Mouse (Mus musculus): ENCODE data around the gene Pygb. TPM values are rescaled to one million over a fixed set of nuclear protein-coding genes. Genes with fewer than 3 reads are reported as not detected.
A peak's percentile ranks its signal among the peaks of the same experiment; 100 is the strongest.

Pygb gene
- polyA plus RNA-seq, 1 experiment from 2014 or later: 53.3 TPM

DNA sequence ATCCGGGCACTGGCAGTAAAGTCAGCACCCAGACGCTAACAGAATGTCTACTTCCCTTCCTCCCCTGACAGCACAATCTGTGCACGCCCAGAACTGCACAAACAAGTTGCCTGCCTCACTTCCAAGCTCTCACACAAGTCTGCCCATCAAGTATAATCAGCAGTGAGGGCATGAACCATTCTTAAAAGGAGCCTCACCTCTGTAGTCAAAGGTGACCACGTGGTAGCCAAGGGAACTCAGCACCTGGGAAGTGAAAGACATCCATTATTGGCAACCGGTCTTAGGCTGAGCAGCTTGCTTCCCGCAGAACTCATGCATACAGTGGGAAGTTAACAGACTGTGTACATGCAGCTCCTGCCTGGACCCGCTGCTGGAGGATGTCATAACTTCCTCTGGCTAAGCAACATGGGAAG, 55.5 kb downstream of the Pygb start:
- Histone ChIP-seq H3K4me3 (replicated peaks; ENCODE audit: low read depth, low read length) (no peak overlapping the region), H3K4me2 (ENCODE audit: low read length) (no peak overlapping the region), H3K27ac (no peak overlapping the region), H3K27me3 (ENCODE audit: insufficient read depth, low read length) (no peaks in the 10 kb centered on the region), H3K4me1 (replicated peaks; ENCODE audit: insufficient read depth, low read length) (no peaks in the 10 kb centered on the region), H3K36me3 (ENCODE audit: insufficient read depth, low read length) (peaks cover 14% of the 10 kb centered on the region; the same call in 1 of the 2 replicates), H3K9me3 (replicated peaks; ENCODE audit: low read length) (no peaks in the 10 kb centered on the region), H3K9ac (ENCODE audit: low read depth, low read length) (no peak overlapping the region)
- WGBS: 70% methylated on average over 7 of the region's 7 CpGs
- TF ChIP-seq CTCF (IDR thresholded peaks at IDR 0.05; ENCODE audit: low read depth): no peak
- DNase-seq (ENCODE audit: low spot score): no peak
- no peak for ATAC-seq (replicated peaks; ENCODE audit: low FRiP score, low read depth)

DNA sequence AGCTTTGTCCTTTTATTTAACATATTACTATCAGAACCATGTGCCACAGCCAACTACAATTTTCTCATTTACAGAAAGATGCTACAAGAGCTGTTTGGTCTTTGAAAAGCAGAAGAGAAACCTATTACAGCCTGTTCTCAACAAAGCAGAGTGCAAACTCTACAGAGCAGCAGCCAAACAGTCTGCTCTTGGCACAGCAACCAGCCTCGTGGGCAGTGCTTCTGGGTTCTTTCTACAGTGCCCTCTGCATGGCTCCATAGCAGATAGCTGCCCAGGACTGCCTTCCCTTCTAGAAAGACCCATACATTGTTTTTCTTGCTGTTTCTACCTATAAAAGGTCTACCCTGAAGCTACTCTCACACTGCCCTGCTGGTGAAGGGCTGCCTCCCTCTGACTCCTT, 58.3 kb downstream of the Pygb start:
- Histone ChIP-seq H3K4me2 (ENCODE audit: low read length) (no peak overlapping the region), H3K4me3 (replicated peaks; ENCODE audit: low read depth, low read length) (no peak overlapping the region), H3K36me3 (ENCODE audit: insufficient read depth, low read length) (0 out of 2 replicates have a peak, but pooled peaks cover 2% of the 10 kb centered on the region), H3K27me3 (ENCODE audit: insufficient read depth, low read length) (no peaks in the 10 kb centered on the region), H3K27ac (no peak overlapping the region), H3K4me1 (replicated peaks; ENCODE audit: insufficient read depth, low read length) (no peaks in the 10 kb centered on the region), H3K9me3 (replicated peaks; ENCODE audit: low read length) (no peaks in the 10 kb centered on the region), H3K9ac (ENCODE audit: low read depth, low read length) (no peak overlapping the region)
- DNase-seq (ENCODE audit: low spot score): no peak
- WGBS: 77% methylated on average over 1 of the region's 1 CpGs
- no peak for TF ChIP-seq CTCF (IDR thresholded peaks at IDR 0.05; ENCODE audit: low read depth)
- no peak for ATAC-seq (replicated peaks; ENCODE audit: low FRiP score, low read depth)

DNA sequence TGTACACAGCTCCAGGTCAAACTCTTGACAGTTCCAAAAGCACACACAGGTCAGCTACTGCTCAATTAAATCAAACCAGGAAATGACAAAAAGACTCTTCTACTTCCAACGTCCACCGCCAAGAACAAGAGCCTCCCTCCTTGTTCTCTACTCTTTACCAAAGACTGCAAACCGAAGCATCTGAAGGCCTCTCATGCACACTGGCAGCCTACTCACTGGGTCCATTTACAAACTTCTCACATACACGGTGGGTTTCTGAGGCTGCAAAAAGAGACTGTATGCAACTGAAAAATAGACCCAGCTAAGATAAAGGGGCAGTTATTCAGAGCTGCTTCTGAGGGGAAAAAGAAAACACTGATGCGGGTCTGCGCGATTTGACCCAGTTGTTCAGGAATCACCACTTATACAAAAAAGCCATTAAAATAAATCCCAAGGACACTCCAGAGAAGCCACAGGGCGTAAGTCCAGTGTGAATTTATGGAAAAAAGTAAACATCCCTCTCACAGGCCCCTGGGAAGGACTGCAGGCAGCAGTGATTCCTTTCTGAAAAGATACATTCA, 61.0 kb downstream of the Pygb start:
- Histone ChIP-seq H3K4me3 (replicated peaks; ENCODE audit: low read depth, low read length) (no peak overlapping the region), H3K9ac (ENCODE audit: low read depth, low read length) (no peak overlapping the region), H3K27me3 (ENCODE audit: insufficient read depth, low read length) (no peaks in the 10 kb centered on the region), H3K36me3 (ENCODE audit: insufficient read depth, low read length) (no peaks in the 10 kb centered on the region), H3K27ac (no peak overlapping the region), H3K9me3 (replicated peaks; ENCODE audit: low read length) (no peaks in the 10 kb centered on the region), H3K4me1 (replicated peaks; ENCODE audit: insufficient read depth, low read length) (no peaks in the 10 kb centered on the region), H3K4me2 (ENCODE audit: low read length) (no peak overlapping the region)
- no peak for TF ChIP-seq CTCF (IDR thresholded peaks at IDR 0.05; ENCODE audit: low read depth)
- no peak for ATAC-seq (replicated peaks; ENCODE audit: low FRiP score, low read depth)
- WGBS: 82% methylated on average over 8 of the region's 8 CpGs
- DNase-seq (ENCODE audit: low spot score): no peak

DNA sequence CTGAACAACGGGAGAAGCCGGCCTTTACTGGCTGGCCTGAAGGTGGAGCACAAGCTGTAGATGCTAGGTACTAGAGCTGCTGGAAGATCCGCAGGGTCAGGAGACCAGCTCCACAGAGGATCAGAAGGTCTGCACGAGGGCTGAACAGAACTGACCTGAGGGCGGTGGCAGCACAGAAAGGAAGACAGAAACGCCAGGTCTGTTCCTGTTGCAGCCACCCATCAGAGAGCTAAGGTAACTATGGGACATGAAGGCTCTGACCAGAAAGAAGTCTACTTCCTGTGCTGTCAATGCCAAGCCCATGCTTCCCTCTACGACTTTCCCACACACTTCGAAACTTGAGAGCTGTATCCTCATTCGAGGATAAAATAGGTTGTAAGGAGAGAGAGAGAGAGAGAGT, 64.7 kb downstream of the Pygb start:
- peak; percentile 42; the same call in 1 of the 2 replicates for TF ChIP-seq CTCF (IDR thresholded peaks at IDR 0.05; ENCODE audit: low read depth)
- Histone ChIP-seq H3K27me3 (ENCODE audit: insufficient read depth, low read length) (no peaks in the 10 kb centered on the region), H3K4me3 (replicated peaks; ENCODE audit: low read depth, low read length) (no peak overlapping the region), H3K27ac (no peak overlapping the region), H3K9ac (ENCODE audit: low read depth, low read length) (no peak overlapping the region), H3K4me2 (ENCODE audit: low read length) (no peak overlapping the region), H3K9me3 (replicated peaks; ENCODE audit: low read length) (no peaks in the 10 kb centered on the region), H3K36me3 (ENCODE audit: insufficient read depth, low read length) (no peaks in the 10 kb centered on the region), H3K4me1 (replicated peaks; ENCODE audit: insufficient read depth, low read length) (no peaks in the 10 kb centered on the region)
- ATAC-seq (replicated peaks; ENCODE audit: low FRiP score, low read depth) (no peak), DNase-seq (ENCODE audit: low spot score) (no peak)
- 51% methylated on average over 9 of the region's 9 CpGs for WGBS

DNA sequence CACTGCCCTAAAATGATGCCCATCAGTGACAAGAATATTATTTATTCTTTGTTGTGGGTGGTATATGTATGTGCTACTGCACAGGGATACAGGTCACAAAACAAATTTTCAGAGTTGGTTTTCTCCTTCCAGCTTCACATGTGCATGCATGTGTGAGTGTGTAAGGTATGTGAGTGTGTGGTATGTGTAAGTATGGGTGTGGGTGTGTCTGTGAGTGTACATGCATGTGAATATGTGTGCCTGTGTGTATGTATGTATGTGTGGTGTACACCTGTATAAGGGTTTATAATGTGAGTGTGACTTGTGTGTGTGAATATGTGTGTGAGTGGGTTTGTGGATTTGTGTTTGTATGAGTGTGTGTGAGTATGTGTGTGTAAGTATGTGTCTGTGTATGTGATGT, 68.7 kb downstream of the Pygb start:
- ATAC-seq (replicated peaks; ENCODE audit: low FRiP score, low read depth) (no peak), DNase-seq (ENCODE audit: low spot score) (no peak)
- Histone ChIP-seq H3K4me2 (ENCODE audit: low read length) (no peak overlapping the region), H3K36me3 (ENCODE audit: insufficient read depth, low read length) (no peaks in the 10 kb centered on the region), H3K9ac (ENCODE audit: low read depth, low read length) (no peak overlapping the region), H3K4me3 (replicated peaks; ENCODE audit: low read depth, low read length) (no peak overlapping the region), H3K27me3 (ENCODE audit: insufficient read depth, low read length) (no peaks in the 10 kb centered on the region), H3K9me3 (replicated peaks; ENCODE audit: low read length) (no peaks in the 10 kb centered on the region), H3K4me1 (replicated peaks; ENCODE audit: insufficient read depth, low read length) (no peaks in the 10 kb centered on the region), H3K27ac (no peak overlapping the region)
- no peak for TF ChIP-seq CTCF (IDR thresholded peaks at IDR 0.05; ENCODE audit: low read depth)

DNA sequence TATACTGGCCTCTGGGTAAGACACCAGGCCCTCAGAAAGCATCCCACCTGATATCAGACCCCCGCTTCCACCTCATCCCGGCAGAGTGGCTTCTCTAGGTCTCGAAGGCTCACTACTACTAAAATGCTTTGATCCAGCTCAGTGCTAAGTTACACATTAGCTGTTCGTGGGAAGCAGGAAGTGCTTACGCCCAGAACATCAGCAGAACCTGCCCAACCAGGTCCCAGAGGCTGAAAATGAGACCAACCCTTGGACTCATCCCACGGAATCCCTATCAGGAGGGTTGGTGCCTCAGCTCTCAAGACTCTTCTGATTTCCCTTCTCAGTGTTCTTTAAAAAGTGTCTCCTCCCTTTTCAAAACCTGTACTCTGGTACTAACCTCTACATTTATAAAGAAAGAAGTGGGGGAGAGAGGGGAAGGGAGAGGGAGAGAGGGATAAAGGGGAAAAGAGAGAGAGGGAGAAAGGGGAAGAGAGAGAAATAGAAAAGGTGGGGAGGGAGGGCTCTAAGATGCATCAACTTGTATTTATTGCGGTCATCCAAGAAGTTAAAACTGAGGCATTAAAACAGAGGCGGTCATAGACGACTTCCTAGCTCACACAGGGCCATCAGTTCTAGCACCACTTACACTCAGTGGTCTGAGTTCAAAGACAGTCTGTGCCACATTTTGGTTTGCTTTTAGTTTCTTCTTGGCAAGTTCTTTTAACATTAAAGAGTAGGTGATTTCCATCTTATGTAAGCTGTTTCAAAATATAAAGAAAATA, 72.4 kb downstream of the Pygb start:
- WGBS: 54% methylated on average over 9 of the region's 9 CpGs
- H3K4me3 ChIP-seq (replicated peaks; ENCODE audit: low read depth, low read length): no peak overlapping the region
- no peak for ATAC-seq (replicated peaks; ENCODE audit: low FRiP score, low read depth)
- no peaks in the 10 kb centered on the region for H3K4me1 ChIP-seq (replicated peaks; ENCODE audit: insufficient read depth, low read length)
- no peak overlapping the region for H3K9ac ChIP-seq (ENCODE audit: low read depth, low read length)
- no peak overlapping the region for H3K4me2 ChIP-seq (ENCODE audit: low read length)
- H3K27ac ChIP-seq: 0 out of 2 replicates have a peak overlapping the region, but pooled peaks have one; percentile 28
- no peak for TF ChIP-seq CTCF (IDR thresholded peaks at IDR 0.05; ENCODE audit: low read depth)
- H3K9me3 ChIP-seq (replicated peaks; ENCODE audit: low read length): no peaks in the 10 kb centered on the region
- H3K36me3 ChIP-seq (ENCODE audit: insufficient read depth, low read length): no peaks in the 10 kb centered on the region
- no peak for DNase-seq (ENCODE audit: low spot score)
- no peaks in the 10 kb centered on the region for H3K27me3 ChIP-seq (ENCODE audit: insufficient read depth, low read length)
